Mouse (Mus musculus) kidney, adult 2 months (tissue): ENCODE measurements around the gene Dscam.

Experiments used
- CTCF ChIP-seq: fragments of 200-500 bp; conservative IDR thresholded peaks from 2 replicates; pipeline ENCODE4 v1.5.1; 2011; ENCODE audit warnings: low read depth, mild to moderate bottlenecking, control low read depth, low read length, moderate library complexity, mixed read lengths; ENCODE audit not compliant: insufficient read depth, insufficient read length
- POLR2A ChIP-seq: fragments of 200-500 bp; IDR thresholded peaks from one replicate; pipeline ENCODE4 v1.6.1; 2011; ENCODE audit warnings: low read depth, low read length, control low read depth

DNA sequence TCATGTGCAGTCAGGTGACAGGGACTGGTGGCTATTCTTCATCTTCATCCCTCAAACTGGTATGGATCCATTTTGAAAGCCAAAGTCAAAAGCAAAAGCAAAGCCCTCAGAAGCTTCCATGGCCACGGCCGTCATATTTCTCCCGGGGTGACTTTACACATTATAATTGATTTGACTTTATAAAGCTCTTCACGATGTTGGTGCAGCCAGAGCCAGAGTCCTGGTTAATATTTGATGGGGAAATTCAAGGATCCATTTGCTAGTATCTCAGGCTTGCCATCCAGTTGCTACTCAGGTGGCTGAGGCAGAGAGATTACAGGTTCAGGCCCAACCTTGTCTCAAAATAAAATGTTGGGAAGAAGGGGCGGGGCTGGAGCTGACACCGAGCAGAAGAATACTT, 238.3 kb downstream of the Dscam start:
- no peak for TF ChIP-seq CTCF
- no peak for TF ChIP-seq POLR2A
